Mouse (Mus musculus) heart, adult 18-20 months (tissue): Measurements from ENCODE around the gene Ctrc. TPM values are rescaled to one million over a fixed set of nuclear protein-coding genes. Genes with fewer than 3 reads are reported as not detected.
"Not testable (repeated sequence)": the region's sequence is repeated elsewhere in the genome, so short reads cannot be mapped to it uniquely, and the experiment has no call there.

Experiments used
- DNase-seq, 2 experiments: peaks; one replicate each; pipeline ENCODE4 v3.0.0; 2021 to 2022; ENCODE audit warnings: mixed read lengths in 1 of 2
- total RNA-seq, 2 experiments: library from RNA; stranded (reverse); gene quantifications; 2 replicates each; pipeline ENCODE4 v1.2.3; 2021

Gene Ctrc
- total RNA-seq, 2 experiments from 2014 or later: not detected

DNA sequence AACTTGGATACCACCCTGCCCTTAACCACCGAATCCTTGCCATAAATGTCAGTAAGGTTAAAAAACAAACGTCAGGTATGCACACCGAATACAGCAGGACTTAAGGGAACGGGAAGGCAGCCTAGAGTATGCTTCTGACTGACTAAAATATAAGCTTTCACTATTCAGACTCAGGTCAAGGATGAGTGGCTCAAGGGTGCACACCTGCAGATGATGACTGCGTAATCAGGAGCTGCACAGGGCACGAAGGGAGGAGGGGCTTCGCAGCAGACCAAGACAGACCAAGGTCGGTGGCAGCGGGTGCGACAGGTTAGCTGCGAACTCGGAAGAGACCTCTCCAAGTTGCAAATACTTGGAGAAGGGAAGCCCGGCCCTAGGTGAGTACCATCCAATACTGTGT lies 60.0 kb downstream of the Ctrc start:
- DNase-seq: no peak

DNA sequence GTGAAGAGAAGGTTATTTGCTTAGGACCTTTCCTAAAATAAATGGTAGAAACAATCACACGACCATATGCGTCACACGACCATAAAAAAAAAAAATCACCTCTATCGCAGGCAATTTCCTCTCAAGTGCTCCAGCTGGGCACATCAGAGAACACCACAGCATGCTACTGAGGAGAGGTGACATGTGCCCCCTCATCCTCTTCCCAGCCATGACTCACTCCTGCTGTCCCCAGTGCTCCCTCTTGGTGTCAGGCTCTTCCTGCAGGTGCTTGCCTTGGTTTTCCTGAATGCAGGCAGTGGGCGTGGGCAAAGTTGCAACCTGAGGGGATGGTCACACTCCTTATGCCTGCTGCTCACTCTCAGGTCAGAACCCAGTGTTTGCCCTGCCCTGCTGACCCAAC lies 61.3 kb downstream of the Ctrc start:
- DNase-seq: no peak

GRCm38 (mm10) chr4:141781201-141781985 lies 64.8 kb downstream of the Ctrc start:
- DNase-seq: no peak

DNA sequence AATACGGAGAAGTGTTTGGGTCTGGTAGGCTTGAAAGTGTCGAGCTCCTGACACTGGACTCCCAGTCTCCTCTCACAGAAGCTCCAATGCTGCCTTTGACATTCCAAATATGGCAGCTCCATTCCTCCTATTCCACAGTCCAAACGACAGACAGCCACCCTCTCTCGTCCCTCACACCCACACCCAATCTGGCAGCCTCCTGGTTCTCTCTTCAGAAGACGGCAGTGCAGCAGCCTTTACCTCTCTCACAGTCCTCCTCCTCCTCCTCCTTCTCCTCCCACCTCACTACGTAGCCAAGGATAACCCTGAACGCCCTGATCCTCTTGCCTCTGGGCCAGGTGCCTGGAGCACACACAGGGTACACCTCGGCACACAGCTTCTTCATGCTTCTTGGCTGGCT lies 66.3 kb downstream of the Ctrc start:
- no peak for DNase-seq

DNA sequence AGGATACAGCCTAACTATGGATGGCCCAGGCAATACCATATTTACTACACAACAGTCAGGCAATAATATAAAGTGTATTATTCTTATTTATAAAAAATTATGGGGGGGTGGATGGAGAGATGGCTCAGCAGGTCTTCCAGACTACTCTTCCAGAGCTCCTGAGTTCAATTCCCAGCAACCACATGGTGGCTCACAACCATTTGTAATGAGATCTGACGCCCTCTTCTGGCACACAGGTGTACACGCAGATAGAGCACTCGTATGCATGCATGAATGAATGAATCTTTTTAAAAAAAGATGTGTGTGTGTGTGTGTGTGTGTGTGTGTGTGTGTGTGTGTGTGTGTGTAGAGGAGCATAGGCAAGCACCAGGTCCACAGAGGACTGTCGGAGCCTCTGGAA lies 73.1 kb downstream of the Ctrc start:
- DNase-seq: not testable (repeated sequence)

DNA sequence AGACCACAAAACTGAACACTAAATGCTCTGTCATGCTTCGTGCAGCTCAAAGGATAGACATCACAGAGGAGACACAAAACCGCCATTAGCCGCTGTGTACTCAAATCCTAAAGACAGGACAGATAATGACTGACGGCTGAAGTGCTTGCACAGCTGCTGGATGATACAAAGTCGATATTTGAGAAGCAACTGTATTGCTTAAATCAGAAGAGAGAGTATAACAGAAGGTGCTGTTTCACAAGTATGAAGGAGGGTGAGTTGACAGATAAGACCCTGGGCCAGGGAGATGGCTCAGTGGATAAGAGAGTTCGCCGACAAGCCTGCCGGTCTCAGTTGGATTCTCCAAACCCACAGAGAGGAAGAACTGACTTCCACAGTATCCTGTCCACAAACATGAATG lies 74.3 kb downstream of the Ctrc start:
- no peak for DNase-seq

- DNase-seq: peak in 1 of 2 experiments; percentile 43
These were observed 76.5 kb downstream of the Ctrc start for GRCm38 (mm10) chr4:141769501-141770160.

DNA sequence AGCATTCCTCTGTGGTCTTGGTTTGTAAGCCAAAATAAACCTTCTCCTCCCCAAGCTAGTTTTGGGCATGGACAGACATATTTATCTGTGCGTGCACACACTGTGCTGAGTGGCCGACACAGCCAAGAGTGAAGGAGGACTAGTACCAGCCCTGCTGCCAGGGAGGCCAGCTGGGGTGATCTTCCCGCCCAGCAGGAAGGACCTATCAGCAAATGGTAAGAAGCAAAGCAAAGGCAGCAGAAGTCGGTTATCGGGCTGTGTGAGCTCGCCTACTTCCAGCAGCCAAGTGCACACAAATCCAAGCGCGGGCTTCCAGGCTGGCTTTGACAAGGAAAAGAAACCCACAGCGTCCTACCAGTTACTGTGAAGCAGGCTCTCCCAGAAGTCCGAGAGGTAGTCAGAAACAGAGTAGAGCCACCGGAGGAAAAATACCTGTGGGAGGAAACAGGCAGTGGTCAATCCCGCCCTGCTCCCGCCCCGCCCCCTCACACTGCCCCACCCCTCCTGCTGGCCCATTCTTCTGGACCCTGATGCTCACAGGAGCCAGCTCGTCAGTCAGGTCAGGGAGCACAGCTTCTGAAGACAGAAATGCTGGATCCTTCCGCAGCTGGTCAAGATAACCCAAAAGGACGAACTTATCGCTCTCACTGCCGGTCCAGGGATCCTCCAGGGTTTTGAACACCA lies 78.7 kb downstream of the Ctrc start:
- DNase-seq: peak; percentile 42 to 92

DNA sequence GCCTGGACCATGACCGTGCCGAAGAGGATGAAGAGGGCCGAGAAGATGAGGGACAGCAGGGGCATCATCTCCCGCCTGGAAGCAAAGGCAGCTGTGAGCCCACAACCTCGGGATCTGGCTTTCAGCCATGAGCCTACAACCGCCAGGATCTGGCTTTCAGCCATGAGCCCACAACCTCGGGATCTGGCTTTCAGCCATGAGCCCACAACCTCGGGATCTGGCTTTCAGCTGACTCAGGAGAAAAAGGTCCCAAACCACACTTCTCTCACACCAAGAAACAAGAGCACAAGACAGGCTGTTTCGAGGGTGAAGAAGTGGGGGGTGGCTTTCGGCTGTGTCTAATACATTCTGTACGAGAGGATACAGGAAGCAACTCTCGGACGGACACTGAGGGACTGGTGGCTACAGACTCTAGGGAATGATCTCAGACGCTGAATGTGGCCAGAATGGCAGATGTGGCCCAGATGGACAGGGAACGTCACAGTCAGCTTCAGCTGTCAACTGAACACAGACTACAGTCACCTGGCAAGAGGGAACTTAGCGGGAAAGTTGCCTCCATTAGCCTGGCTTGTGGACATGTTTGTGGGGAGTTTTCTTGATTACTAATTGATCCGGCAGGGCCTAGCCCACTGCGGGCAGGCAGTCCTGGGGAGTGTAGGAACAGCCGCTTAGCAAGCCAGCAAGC lies 79.3 kb downstream of the Ctrc start:
- DNase-seq: peak in 1 of 2 experiments; percentile 82

GRCm38 (mm10) chr4:141766316-141766667 lies 79.9 kb downstream of the Ctrc start:
- DNase-seq: peak in 1 of 2 experiments; percentile 66

DNA sequence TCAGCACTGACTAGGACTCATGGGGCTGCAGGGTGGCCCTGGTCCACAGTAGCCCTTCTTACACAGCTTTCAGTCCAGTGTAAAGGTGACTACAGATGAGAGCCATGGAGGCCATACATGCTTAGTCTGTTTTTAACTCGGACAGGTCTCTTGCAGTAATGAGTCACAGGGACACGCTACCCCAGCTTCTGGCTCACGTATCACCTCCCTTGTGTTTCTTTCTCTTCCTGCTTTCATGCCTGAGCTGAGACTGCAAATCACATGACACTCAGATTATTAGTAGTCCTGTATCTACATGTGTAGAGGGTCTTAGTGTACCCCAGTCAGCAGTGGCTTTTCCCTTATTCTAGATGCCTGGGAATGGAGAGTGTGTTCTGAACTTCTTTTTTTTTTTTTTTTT lies 81.2 kb downstream of the Ctrc start:
- DNase-seq: no peak

Other genes with a start within 250 kb of the Ctrc start
- gene Fblim1, start 240.3 kb downstream of the Ctrc start, total RNA-seq: 100 to 1,000 TPM; 233 to 291 TPM
- 10 to 100 TPM; 18.7 to 20.7 TPM for gene Tmem82, start 227.7 kb downstream of the Ctrc start, total RNA-seq
- 100 to 1,000 TPM; 109 to 132 TPM for gene Slc25a34, start 222.5 kb downstream of the Ctrc start, total RNA-seq
- 100 to 1,000 TPM; 100 to 102 TPM for gene Plekhm2, start 181.5 kb downstream of the Ctrc start, total RNA-seq
- under 1 TPM in 1 of 2 experiments, not detected in 1; 0.92 TPM for gene Rsc1a1, start 160.8 kb downstream of the Ctrc start, total RNA-seq
- gene Ddi2, start 122.9 kb downstream of the Ctrc start, total RNA-seq: 10 to 100 TPM; 31.6 to 33.2 TPM
- under 1 TPM; 0.25 to 0.59 TPM for gene Agmat, start 99.7 kb downstream of the Ctrc start, total RNA-seq
- 10 to 100 TPM; 22.8 to 23.4 TPM for gene Dnajc16, start 55.4 kb downstream of the Ctrc start, total RNA-seq
- gene Casp9, start 52.7 kb downstream of the Ctrc start, total RNA-seq: 1 to 10 TPM; 6.6 to 8.1 TPM
- gene Cela2a, start 20.2 kb downstream of the Ctrc start, total RNA-seq: not detected
- 10 to 100 TPM; 21.7 to 22.8 TPM for gene Efhd2, start 28.6 kb upstream of the Ctrc start, total RNA-seq
- gene Fhad1, start 168.7 kb upstream of the Ctrc start, total RNA-seq: under 1 TPM in 1 of 2 experiments, not detected in 1; 0.36 TPM
- gene Tmem51, start 237.9 kb upstream of the Ctrc start, total RNA-seq: 1 to 10 TPM; 3.4 to 5.2 TPM